18 mouse cellular contexts compared by ENCODE assay signal in the genomic region with DNA sequence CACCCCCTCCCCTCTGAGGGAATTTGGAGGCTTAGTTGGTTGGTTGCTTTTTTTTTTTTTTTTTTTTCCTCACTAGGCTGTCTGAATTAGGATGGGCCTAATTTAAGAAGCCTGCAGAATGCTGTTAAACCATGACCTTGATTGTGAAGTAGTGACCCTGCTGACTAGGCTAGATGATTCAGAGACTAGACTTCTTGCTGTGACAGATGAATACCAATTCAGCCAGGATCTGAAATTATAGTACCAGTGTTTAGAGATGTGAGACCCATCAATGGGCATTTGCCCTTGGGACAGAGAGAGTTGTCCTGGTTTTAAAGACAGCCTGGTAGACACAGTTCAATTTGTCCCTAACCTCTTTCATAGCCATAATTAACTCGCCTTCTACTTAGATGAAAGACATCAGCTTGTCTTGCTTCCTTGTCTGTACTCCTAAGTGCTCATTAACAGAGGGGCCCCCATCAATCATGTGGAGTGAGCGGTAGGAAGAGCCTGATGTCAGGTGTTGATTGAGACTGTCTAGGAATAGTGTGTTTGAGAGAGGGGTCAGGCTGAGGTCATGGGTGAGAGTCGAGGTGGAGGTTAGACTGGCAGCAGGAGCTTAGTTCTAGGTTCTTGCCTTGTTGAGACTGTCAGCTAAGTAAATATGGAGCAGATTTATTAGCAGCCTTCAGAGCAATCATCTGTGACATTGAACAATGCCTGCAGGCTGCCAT. TPM values are rescaled to one million over a fixed set of nuclear protein-coding genes. Genes with fewer than 3 reads are reported as not detected.
DNase-seq lines count a peak whose midpoint lies in the region; ATAC-seq lines count a peak whose summit lies in the region.
"Had no signal": no experiment of that assay in that cellular context is flagged by ENCODE, and none has a peak within 500 bp of the region (broad histone marks: within the 10 kb centered on the region; RNA-seq: fewer than 3 reads in every experiment).

No protein-coding gene starts in this region.

- peak; percentile 86 for DNase-seq in Muller cell, postnatal 12 days (ENCODE audit: inconsistent ontology term)
- peak; percentile 78 for DNase-seq in embryo, embryonic 10.5 days (ENCODE audit: low spot score)
- DNase-seq in neural tube, embryonic 11.5 days (ENCODE audit: low spot score), result peak; percentile 51
- DNase-seq in ovary, adult 18-20 months (ENCODE audit: low spot score), result no peak
- no peak for DNase-seq in urinary bladder, postnatal 36 days (ENCODE audit: low spot score in 2 of 2)
- DNase-seq: cerebellum, adult 11-12 months; heart, postnatal 4 days; kidney, adult 18-20 months; right cerebral cortex, postnatal 14 days; thymus, postnatal 25 days had no signal

- H3K9me3 ChIP-seq in hindbrain, embryonic 16.5 days (ENCODE audit: control insufficient read depth, low read length), result no peaks in the 10 kb centered on the region
- no peaks in the 10 kb centered on the region for H3K9me3 ChIP-seq in hindbrain, embryonic 12.5 days (replicated peaks)
- H3K9me3 ChIP-seq in neural tube, embryonic 11.5 days (ENCODE audit: control insufficient read depth, low read length), result no peaks in the 10 kb centered on the region
- H3K9me3 ChIP-seq: midbrain, embryonic 13.5 days had no signal

- peaks cover 7% of the 10 kb centered on the region; the same call in 1 of the 2 replicates for H3K27me3 ChIP-seq in hindbrain, embryonic 16.5 days (replicated peaks; ENCODE audit: control insufficient read depth, insufficient read depth, low read length)
- peaks cover 35% of the 10 kb centered on the region for H3K27me3 ChIP-seq in hindbrain, embryonic 12.5 days
- H3K27me3 ChIP-seq in neural tube, embryonic 11.5 days (ENCODE audit: control insufficient read depth, insufficient read depth, low read length), result no peaks in the 10 kb centered on the region

- H3K27ac ChIP-seq in hindbrain, embryonic 16.5 days (ENCODE audit: low read depth, low read length), result no peak overlapping the region
- no peak overlapping the region for H3K27ac ChIP-seq in hindbrain, embryonic 12.5 days
- H3K27ac ChIP-seq in neural tube, embryonic 11.5 days (ENCODE audit: low read depth, low read length), result no peak overlapping the region
- H3K27ac ChIP-seq: midbrain, embryonic 13.5 days had no signal

- H3K4me1 ChIP-seq in hindbrain, embryonic 16.5 days (ENCODE audit: control insufficient read depth, insufficient read depth, low read depth, low read length), result peaks cover 4% of the 10 kb centered on the region; the same call in 1 of the 2 replicates
- H3K4me1 ChIP-seq in hindbrain, embryonic 12.5 days, result peaks cover 23% of the 10 kb centered on the region
- H3K4me1 ChIP-seq in neural tube, embryonic 11.5 days (ENCODE audit: control insufficient read depth, insufficient read depth, low read length), result peaks cover 7% of the 10 kb centered on the region

- H3K4me2 ChIP-seq in hindbrain, embryonic 16.5 days (ENCODE audit: low read length), result no peak overlapping the region
- no peak overlapping the region for H3K4me2 ChIP-seq in hindbrain, embryonic 12.5 days (replicated peaks)
- no peak overlapping the region for H3K4me2 ChIP-seq in neural tube, embryonic 11.5 days (ENCODE audit: low read depth)
- H3K4me2 ChIP-seq: liver, embryonic 11.5 days; midbrain, embryonic 13.5 days had no signal

- peak; percentile 42; the same call in 1 of the 2 replicates for ATAC-seq in hindbrain, embryonic 16.5 days
- no peak for ATAC-seq in hindbrain, embryonic 12.5 days (ENCODE audit: low FRiP score)
- ATAC-seq in neural tube, embryonic 11.5 days (ENCODE audit: insufficient read depth, low FRiP score, low TSS enrichment), result peak; percentile 51; the same call in 1 of the 2 replicates
- ATAC-seq: CD4-positive, CD25-positive, alpha-beta regulatory T cell, adult 4 months; lung, postnatal 0 days; midbrain, embryonic 13.5 days had no signal

- 20% methylated on average over 3 of the region's 3 CpGs for WGBS in hindbrain, embryonic 16.5 days
- 14% methylated on average over 3 of the region's 3 CpGs for WGBS in hindbrain, embryonic 12.5 days
- WGBS in neural tube, embryonic 11.5 days, result 11% methylated on average over 3 of the region's 3 CpGs

- no peak overlapping the region for H3K4me3 ChIP-seq in hindbrain, embryonic 16.5 days (ENCODE audit: low read length)
- no peak overlapping the region for H3K4me3 ChIP-seq in hindbrain, embryonic 12.5 days
- H3K4me3 ChIP-seq in neural tube, embryonic 11.5 days (ENCODE audit: low read depth, low read length), result no peak overlapping the region
- H3K4me3 ChIP-seq: midbrain, embryonic 13.5 days had no signal

- H3K36me3 ChIP-seq in hindbrain, embryonic 16.5 days (ENCODE audit: control insufficient read depth, insufficient read depth, low read length), result no peaks in the 10 kb centered on the region
- H3K36me3 ChIP-seq in hindbrain, embryonic 12.5 days, result no peaks in the 10 kb centered on the region
- H3K36me3 ChIP-seq in neural tube, embryonic 11.5 days (ENCODE audit: control insufficient read depth, insufficient read depth, low read length), result no peaks in the 10 kb centered on the region
- H3K36me3 ChIP-seq: midbrain, embryonic 13.5 days had no signal

- H3K9ac ChIP-seq in hindbrain, embryonic 16.5 days (ENCODE audit: low read depth, low read length), result no peak overlapping the region
- H3K9ac ChIP-seq in hindbrain, embryonic 12.5 days, result no peak overlapping the region
- no peak overlapping the region for H3K9ac ChIP-seq in neural tube, embryonic 11.5 days (ENCODE audit: low read length)
- H3K9ac ChIP-seq: midbrain, embryonic 13.5 days had no signal

RNA-seq across cellular contexts. Expression of a gene that starts 13.3 kb away (rescaled TPM):
- polyA plus RNA-seq in hindbrain, embryonic 16.5 days (2015; fragmentation: Nextera tagmentation; extraction: Ambion mirVana), result 1.5 TPM in 2 replicates
- 0.78 and 0.84 TPM in 2 replicates for polyA plus RNA-seq in hindbrain, embryonic 12.5 days (2016; fragmentation: Nextera tagmentation; extraction: Ambion mirVana)
- polyA plus RNA-seq in neural tube, embryonic 11.5 days (2014; fragmentation: Nextera tagmentation; extraction: Ambion mirVana), result 0.12 and 0.17 TPM in 2 replicates
- polyA plus RNA-seq: CD4-positive, CD25-positive, alpha-beta regulatory T cell, adult 4 months had no signal

RNA-seq across cellular contexts. Expression of a gene that starts 13.4 kb away (rescaled TPM):
- 0.34 TPM in 1 of 2 replicates, not detected in the other for polyA plus RNA-seq in hindbrain, embryonic 16.5 days (2015; fragmentation: Nextera tagmentation; extraction: Ambion mirVana)
- not detected in 2 replicates for polyA plus RNA-seq in hindbrain, embryonic 12.5 days (2016; fragmentation: Nextera tagmentation; extraction: Ambion mirVana)
- polyA plus RNA-seq in neural tube, embryonic 11.5 days (2014; fragmentation: Nextera tagmentation; extraction: Ambion mirVana), result not detected in 2 replicates
- polyA plus RNA-seq: CD4-positive, CD25-positive, alpha-beta regulatory T cell, adult 4 months; embryonic facial prominence, embryonic 11.5 days; liver, embryonic 11.5 days; lung, postnatal 0 days; midbrain, embryonic 13.5 days had no signal

RNA-seq across cellular contexts. Expression of a gene that starts 23.1 kb away (rescaled TPM):
- polyA plus RNA-seq in hindbrain, embryonic 16.5 days (2015; fragmentation: Nextera tagmentation; extraction: Ambion mirVana), result not detected in 2 replicates
- not detected in 2 replicates for polyA plus RNA-seq in hindbrain, embryonic 12.5 days (2016; fragmentation: Nextera tagmentation; extraction: Ambion mirVana)
- not detected in 2 replicates for polyA plus RNA-seq in neural tube, embryonic 11.5 days (2014; fragmentation: Nextera tagmentation; extraction: Ambion mirVana)
- polyA plus RNA-seq: CD4-positive, CD25-positive, alpha-beta regulatory T cell, adult 4 months; embryonic facial prominence, embryonic 11.5 days; frontal cortex, adult 2 months; liver, embryonic 11.5 days; lung, postnatal 0 days; midbrain, embryonic 13.5 days had no signal

RNA-seq across cellular contexts. Expression of a gene that starts 25.7 kb away (rescaled TPM):
- 23.1 and 23.4 TPM in 2 replicates for polyA plus RNA-seq in hindbrain, embryonic 16.5 days (2015; fragmentation: Nextera tagmentation; extraction: Ambion mirVana)
- polyA plus RNA-seq in hindbrain, embryonic 12.5 days (2016; fragmentation: Nextera tagmentation; extraction: Ambion mirVana), result 24.2 and 28.1 TPM in 2 replicates
- polyA plus RNA-seq in neural tube, embryonic 11.5 days (2014; fragmentation: Nextera tagmentation; extraction: Ambion mirVana), result 21.5 and 21.8 TPM in 2 replicates

RNA-seq across cellular contexts. Expression of a gene that starts 36.4 kb away (rescaled TPM):
- 3.2 and 3.6 TPM in 2 replicates for polyA plus RNA-seq in hindbrain, embryonic 16.5 days (2015; fragmentation: Nextera tagmentation; extraction: Ambion mirVana)
- polyA plus RNA-seq in hindbrain, embryonic 12.5 days (2016; fragmentation: Nextera tagmentation; extraction: Ambion mirVana), result 5.2 and 6.3 TPM in 2 replicates
- 1.5 and 3.1 TPM in 2 replicates for polyA plus RNA-seq in neural tube, embryonic 11.5 days (2014; fragmentation: Nextera tagmentation; extraction: Ambion mirVana)
- polyA plus RNA-seq: CD4-positive, CD25-positive, alpha-beta regulatory T cell, adult 4 months had no signal

Comparison
In these comparisons a context has a peak if more than half of its experiments do, and no peak if none do; other contexts are left out.
1. DNase-seq: peak in Muller cell, postnatal 12 days (single experiment), embryo, embryonic 10.5 days (single experiment) and neural tube, embryonic 11.5 days (single experiment); none in ovary, adult 18-20 months (single experiment) and urinary bladder, postnatal 36 days (0 of 2).